Mouse (Mus musculus) hematopoietic stem cell, adult 5-6 weeks (primary cell): Measurements from ENCODE around the gene Hand1. TPM values are rescaled to one million over a fixed set of nuclear protein-coding genes. Genes with fewer than 3 reads are reported as not detected.
"Not testable (repeated sequence)": the region's sequence is repeated elsewhere in the genome, so short reads cannot be mapped to it uniquely, and the experiment has no call there.

Source experiments
- ATAC-seq, 2 experiments: fragments of 125-278 bp in 1 of 2; replicated peaks in 1 of 2; 2 replicates each; pipeline ENCODE4 v1.8.0; 2016 to 2017; ENCODE audit warnings: inconsistent platforms in 2 of 2, mild to moderate bottlenecking in 2 of 2, moderate number of reproducible peaks in 2 of 2, low read depth in 1 of 2, moderate TSS enrichment in 1 of 2; ENCODE audit not compliant: low FRiP score in 2 of 2, poor library complexity in 2 of 2, severe bottlenecking in 2 of 2, insufficient read depth in 1 of 2, low TSS enrichment in 1 of 2
- total RNA-seq: library from RNA; stranded (forward); fragments of 172-1452, 232-1000 nt; gene quantifications from 2 replicates; pipeline ENCODE4 v1.2.3, GENCODE M21; 2017

Hand1 gene
- not detected in 2 replicates for total RNA-seq

- no peak for ATAC-seq
These were observed at the start of gene Hand1 for GRCm38 (mm10) chr11:57832552-57833201. TSS of gene Hand1 (minus strand) at chr11:57832818.

GRCm38 (mm10) chr11:57876157-57876556 lies 43.5 kb upstream of the Hand1 start:
- ATAC-seq, result no peak

- peak; percentile 60 to 69; a peak in 3 of 4 replicates for ATAC-seq
These were observed 40.4 kb upstream of the Hand1 start for GRCm38 (mm10) chr11:57873014-57873413.

GRCm38 (mm10) chr11:57868753-57869460 lies 36.3 kb upstream of the Hand1 start:
- peak; percentile 58 to 66; a peak in 1 of 4 replicates for ATAC-seq

GRCm38 (mm10) chr11:57866466-57866865 lies 33.8 kb upstream of the Hand1 start:
- no peak for ATAC-seq

- ATAC-seq, result no peak
These were observed 32.0 kb upstream of the Hand1 start for GRCm38 (mm10) chr11:57864577-57864976.

GRCm38 (mm10) chr11:57862088-57862487 lies 29.5 kb upstream of the Hand1 start:
- ATAC-seq, result no peak

GRCm38 (mm10) chr11:57857709-57858108 lies 25.1 kb upstream of the Hand1 start:
- ATAC-seq, result no peak

GRCm38 (mm10) chr11:57853571-57853970 lies 21.0 kb upstream of the Hand1 start:
- ATAC-seq, result no peak

- ATAC-seq, result no peak
These were observed 18.3 kb upstream of the Hand1 start for GRCm38 (mm10) chr11:57850931-57851330.

- ATAC-seq, result no peak
These were observed 17.7 kb upstream of the Hand1 start for GRCm38 (mm10) chr11:57850298-57850697.

- ATAC-seq, result no peak
These were observed 14.8 kb upstream of the Hand1 start for GRCm38 (mm10) chr11:57847396-57847795.

- ATAC-seq, result not testable (repeated sequence)
These were observed 14.1 kb upstream of the Hand1 start for GRCm38 (mm10) chr11:57846421-57847363.

- no peak for ATAC-seq
These were observed 8.8 kb upstream of the Hand1 start for GRCm38 (mm10) chr11:57841391-57841790.

GRCm38 (mm10) chr11:57840986-57841385 lies 8.4 kb upstream of the Hand1 start:
- ATAC-seq, result no peak

- no peak for ATAC-seq
These were observed 5.5 kb upstream of the Hand1 start for GRCm38 (mm10) chr11:57837861-57838680.
